Mouse (Mus musculus): ENCODE data around the gene Fnbp4. TPM values are rescaled to one million over a fixed set of nuclear protein-coding genes. Genes with fewer than 3 reads are reported as not detected.

Gene Fnbp4
- polyA plus RNA-seq, 1 experiment from 2014 or later, result 114 TPM

Other genes starting within 250 kb of the Fnbp4 start
- 3.8 and 4.3 TPM in 2 replicates for gene Ptprj, start 164.7 kb upstream of the Fnbp4 start, polyA plus RNA-seq (2015; fragmentation: Nextera tagmentation; extraction: Ambion mirVana)
- 23.2 and 24.9 TPM in 2 replicates for gene Nup160, start 68.2 kb upstream of the Fnbp4 start, polyA plus RNA-seq (2015; fragmentation: Nextera tagmentation; extraction: Ambion mirVana)
- gene Agbl2, start 37.4 kb downstream of the Fnbp4 start, polyA plus RNA-seq (2015; fragmentation: Nextera tagmentation; extraction: Ambion mirVana), result 0.78 and 1.7 TPM in 2 replicates
- 258 and 261 TPM in 2 replicates for gene Mtch2, start 101.8 kb downstream of the Fnbp4 start, polyA plus RNA-seq (2015; fragmentation: Nextera tagmentation; extraction: Ambion mirVana)
- gene C1qtnf4, start 140.5 kb downstream of the Fnbp4 start, polyA plus RNA-seq (2015; fragmentation: Nextera tagmentation; extraction: Ambion mirVana), result 31.2 and 46.2 TPM in 2 replicates
- 56.2 and 61.6 TPM in 2 replicates for gene Kbtbd4, start 159.4 kb downstream of the Fnbp4 start, polyA plus RNA-seq (2015; fragmentation: Nextera tagmentation; extraction: Ambion mirVana)
- 212 and 215 TPM in 2 replicates for gene Ndufs3, start 159.5 kb downstream of the Fnbp4 start, polyA plus RNA-seq (2015; fragmentation: Nextera tagmentation; extraction: Ambion mirVana)
- 108 and 121 TPM in 2 replicates for gene Celf1, start 195.0 kb downstream of the Fnbp4 start, polyA plus RNA-seq (2015; fragmentation: Nextera tagmentation; extraction: Ambion mirVana)

Measured in hindbrain, embryonic 13.5 days (tissue).